Mouse (Mus musculus) layer of hippocampus, adult 8-10 months (tissue): ENCODE results near the gene Gm20683. TPM values are rescaled to one million over a fixed set of nuclear protein-coding genes. Genes with fewer than 3 reads are reported as not detected.

Experiments used
- DNase-seq, 2 experiments: peaks; one replicate each; pipeline ENCODE4 v3.0.0; 2022; ENCODE audit warnings: low spot score in 2 of 2
- total RNA-seq, 4 experiments: library from RNA; stranded (reverse); gene quantifications; 2 replicates each; pipeline ENCODE4 v1.2.4; 2022

The Gm20683 gene
- total RNA-seq, 4 experiments from 2014 or later, result 21.4 to 27.6 (median 25.7) TPM

DNA sequence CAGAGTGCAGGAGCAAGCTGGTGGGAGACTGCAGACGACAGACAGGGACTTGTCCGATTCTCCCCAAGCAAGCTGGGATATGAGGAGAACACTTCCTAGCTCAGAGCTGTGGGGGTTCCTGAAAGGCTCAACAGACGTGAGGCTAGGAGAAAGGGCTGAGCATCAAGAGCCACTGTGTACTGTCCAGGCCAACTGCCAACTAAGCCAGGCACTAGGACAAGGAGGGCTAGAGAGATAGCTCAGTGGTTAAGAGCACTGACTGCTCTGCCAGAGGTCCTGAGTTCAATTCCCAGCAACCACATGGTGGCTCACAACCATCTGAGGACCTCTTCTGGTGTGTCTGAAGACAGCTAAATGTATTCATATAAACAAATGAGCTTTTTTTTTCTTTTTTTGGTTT is 946 bp upstream of the Gm20683 start:
- no peak for DNase-seq

DNA sequence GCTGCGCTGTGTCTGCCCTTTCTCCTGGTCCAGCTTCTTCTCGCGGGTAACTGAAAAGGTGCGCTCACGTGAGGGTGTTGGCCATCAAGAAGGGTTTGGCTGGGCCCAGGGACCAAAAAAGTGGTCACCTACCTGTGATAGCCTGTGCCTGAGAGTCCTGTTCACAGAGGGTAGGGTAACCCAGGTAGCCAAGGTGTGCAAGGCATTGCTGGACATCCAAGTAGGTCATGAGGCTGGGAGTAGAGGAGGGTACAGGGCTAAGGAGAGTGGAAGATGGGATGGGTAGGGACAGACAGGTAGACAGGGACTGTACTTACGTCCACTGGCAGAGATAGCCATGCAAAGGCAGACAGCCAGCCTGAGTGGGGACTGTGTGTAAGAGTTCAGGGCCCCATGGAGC is 1.0 kb downstream of the Gm20683 start:
- DNase-seq, result no peak

GRCm38 (mm10) chr17:25839455-25840235 is 1.9 kb downstream of the Gm20683 start:
- no peak for DNase-seq

DNA sequence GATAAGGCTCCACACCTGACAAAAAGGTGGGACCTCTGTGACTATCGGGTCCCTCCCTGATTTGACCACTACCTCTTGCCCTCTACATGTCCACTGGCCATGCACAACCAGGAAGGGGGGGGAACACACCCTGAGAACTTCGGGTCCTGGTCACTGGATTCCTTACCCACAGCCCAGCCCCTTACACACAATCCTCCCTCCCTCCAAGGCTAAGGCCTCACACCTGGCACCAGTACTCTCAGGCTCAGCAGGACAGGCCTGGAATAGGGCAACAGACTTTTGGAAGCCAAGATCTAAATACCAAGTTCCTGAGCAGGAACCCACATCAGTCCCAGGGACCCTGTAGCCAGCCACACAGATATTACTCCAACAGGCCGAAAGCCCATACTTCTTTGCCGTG is 2.7 kb downstream of the Gm20683 start:
- DNase-seq, result no peak

- DNase-seq, result no peak
Measured at GRCm38 (mm10) chr17:25837533-25837932, 4.0 kb downstream of the Gm20683 start.

GRCm38 (mm10) chr17:25837076-25837410 is 4.5 kb downstream of the Gm20683 start, which contains the start of gene Rhbdl1:
Gene Rhbdl1, minus strand, starts transcription at chr17:25837295.
- DNase-seq, result peak; percentile 79 to 85

- peak in 1 of 2 experiments; percentile 53 for DNase-seq
Measured at GRCm38 (mm10) chr17:25836397-25837075, 5.0 kb downstream of the Gm20683 start.

DNA sequence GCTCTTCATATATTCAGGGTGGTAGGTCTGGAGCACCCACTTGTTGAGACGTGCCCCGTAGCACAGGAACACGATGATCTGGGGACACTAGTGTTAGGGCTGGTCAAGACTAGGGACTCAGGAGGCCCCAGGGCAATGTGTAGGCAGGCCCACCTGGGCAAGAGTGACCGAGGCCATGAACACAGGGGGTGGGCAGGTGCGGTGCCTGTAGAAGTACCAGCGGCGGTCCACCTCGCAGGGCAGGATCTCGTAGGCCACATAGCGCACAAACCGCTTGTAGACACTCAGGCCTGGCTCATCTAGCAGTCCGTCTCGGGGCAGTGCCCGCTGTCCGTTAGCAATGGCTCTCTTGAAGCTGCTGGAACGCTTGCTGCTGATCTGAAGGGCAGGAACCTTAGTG is 5.7 kb downstream of the Gm20683 start:
- no peak for DNase-seq

DNA sequence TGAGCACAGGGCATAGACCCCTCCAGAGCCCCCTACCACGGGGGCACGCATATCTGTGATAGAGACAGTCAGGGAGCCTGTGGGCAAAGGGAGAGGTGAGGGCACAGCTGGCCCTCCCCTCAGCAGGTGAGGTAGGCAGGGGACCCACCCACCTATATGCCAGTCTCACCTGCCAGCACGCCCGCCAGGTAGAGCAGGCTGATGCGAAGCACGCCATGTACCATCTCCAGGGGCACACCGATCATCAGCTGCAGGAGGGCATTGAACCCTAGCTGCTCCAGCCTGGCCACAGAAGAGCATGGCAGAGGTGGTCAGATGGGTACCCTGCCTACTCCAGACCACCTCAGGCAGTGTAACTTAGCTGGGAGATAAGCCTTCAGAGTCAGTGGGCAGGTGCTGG is 6.3 kb downstream of the Gm20683 start:
- no peak for DNase-seq

GRCm38 (mm10) chr17:25834595-25835222 is 6.9 kb downstream of the Gm20683 start:
- no peak for DNase-seq

DNA sequence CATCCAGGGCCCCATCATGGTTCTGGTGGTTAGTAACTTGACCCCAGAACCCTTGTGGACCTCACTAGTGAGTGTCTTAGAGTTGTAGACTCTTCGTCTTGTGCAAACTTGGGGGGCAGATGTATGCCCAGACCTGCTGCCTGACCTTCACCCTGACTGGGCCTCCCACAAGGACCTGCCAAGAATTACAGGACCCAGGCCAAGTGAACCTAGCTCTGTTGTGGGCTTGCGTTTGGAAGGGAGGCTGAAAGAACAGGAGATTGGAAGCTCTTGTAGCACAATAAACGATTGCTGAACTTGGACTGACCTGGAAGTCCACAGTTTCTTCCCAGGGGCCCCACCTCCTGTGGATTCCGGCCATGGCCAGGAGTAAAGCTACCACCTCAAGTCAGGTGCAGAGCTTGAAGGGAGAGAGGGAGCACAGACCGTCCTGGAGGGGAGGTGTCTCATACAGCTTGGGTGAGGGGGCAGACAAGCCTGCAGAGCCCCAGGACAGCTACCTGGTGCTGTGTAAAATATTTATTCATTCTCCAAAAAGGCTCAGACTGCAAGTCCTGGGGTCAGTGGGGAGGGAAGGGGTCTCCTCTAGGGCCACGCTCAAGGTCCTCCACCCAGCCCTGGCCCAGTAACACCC is 7.5 kb downstream of the Gm20683 start:
- no peak for DNase-seq

DNA sequence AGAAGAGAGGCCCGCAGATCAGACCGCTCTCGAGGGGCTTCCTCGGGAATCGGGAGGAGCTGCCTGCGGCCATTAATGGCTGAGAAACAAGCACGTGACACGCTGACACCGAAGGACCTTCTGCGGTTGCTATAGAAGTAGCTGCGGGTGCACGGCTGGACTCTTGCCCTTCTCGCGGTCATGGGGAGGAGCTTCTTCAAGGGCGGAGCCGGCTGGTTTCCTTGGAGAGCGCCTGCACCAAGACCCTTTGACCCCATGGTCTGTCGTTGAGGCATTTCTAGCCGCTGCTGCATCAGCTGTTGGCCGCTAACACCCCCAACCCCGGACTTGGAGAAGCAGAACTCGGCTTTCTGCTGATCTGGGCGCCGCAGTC is 8.3 kb downstream of the Gm20683 start, which contains the start of gene Stub1:
Gene Stub1 (minus strand): TSS at position 114 of the 373 bp plus-strand sequence.
- peak; percentile 85 to 87 for DNase-seq

DNA sequence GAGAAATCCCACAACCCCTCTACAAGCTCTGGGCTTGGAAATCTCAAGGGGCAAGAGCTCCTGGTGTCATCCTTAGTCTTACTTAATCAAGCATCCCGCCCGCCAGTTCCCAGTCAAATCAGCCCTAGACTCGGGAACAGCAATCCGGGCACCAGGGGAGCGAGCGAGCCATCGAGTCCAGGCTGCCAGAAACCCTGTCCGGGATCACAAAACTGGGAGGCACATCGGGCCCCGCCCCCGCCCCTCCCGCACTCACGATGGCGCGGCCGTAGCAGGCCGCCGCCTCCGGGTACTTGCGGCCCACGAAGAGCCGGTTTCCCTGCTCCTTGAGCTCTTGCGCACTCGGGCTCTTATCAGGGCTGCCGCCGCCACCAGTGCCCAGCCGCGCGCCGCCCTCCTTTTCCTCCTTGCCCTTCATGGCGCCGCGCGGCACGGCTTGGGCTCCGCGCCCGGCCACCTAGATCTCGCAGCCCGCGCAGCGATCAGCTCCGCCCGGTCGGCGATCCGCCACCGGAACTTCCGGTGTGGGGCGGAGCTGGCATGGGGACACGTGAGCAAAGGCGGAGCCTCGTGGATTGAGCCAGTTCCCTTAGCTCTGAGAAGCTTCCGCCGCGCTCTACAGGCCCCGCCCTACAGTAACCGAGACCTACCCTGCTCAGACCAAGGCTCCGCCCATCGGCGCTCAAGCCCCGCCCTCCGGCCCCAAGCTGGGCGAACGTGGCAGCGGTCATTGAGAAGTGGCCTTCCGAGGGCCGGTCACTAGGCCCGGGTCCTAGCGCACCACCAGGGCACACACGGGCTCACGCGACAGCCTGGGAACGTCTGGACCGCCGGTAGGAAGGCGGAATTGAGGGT is 8.9 kb downstream of the Gm20683 start:
- DNase-seq, result peak; percentile 98 to 99

GRCm38 (mm10) chr17:25831451-25832281 is 9.9 kb downstream of the Gm20683 start:
- no peak for DNase-seq

GRCm38 (mm10) chr17:25830806-25831431 is 10.6 kb downstream of the Gm20683 start:
- DNase-seq, result no peak

GRCm38 (mm10) chr17:25830200-25830753 is 11.3 kb downstream of the Gm20683 start:
- no peak for DNase-seq

DNA sequence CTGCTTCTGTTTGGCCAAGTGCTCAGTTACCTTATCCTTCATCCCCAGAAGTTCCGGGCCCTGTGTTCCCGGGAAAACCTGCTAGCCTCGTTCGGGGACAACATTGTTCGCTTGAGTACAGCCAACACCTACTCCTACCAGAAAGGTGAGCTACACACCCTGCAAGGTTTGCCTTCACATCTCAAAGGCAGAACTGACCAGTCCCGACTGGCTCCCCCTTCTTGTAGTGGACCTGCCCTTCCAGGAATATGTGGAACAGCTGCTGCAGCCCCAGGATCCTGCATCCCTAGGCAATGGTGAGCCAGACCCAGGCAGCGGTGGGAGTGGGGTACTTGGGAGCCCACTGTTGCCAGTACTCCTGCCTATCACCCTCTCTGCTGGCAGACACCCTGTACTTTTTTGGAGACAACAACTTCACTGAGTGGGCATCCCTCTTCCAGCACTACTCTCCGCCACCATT is 12.0 kb downstream of the Gm20683 start:
- no peak for DNase-seq

- peak; percentile 78 to 87 for DNase-seq
Measured at GRCm38 (mm10) chr17:25828712-25829557, 12.6 kb downstream of the Gm20683 start, which contains the start of gene Jmjd8. Gene Jmjd8, plus strand, starts transcription at chr17:25828867.
